Mouse (Mus musculus) embryonic fibroblast, embryonic 13.5 days (primary cell): ENCODE measurements at regions not wholly inside any gene's neighbourhood (a gene's known extent, or its start where the extent isn't known, plus 50 kb on each side); places are given as distances from the start of the nearest gene placed in this dataset.

Experiments used
- H3K27ac ChIP-seq: 2 replicates; pipeline ENCODE4 v1.5.1; 2012; ENCODE audit warnings: low read length, control low read depth, inconsistent platforms; ENCODE audit not compliant: insufficient read depth
- H3K4me1 ChIP-seq: 2 replicates; pipeline ENCODE4 v1.6.1; 2011; ENCODE audit warnings: low read length; ENCODE audit not compliant: control insufficient read depth, insufficient read depth
- H3K4me3 ChIP-seq: 2 replicates; pipeline ENCODE4 v1.5.1; 2011; ENCODE audit warnings: mild to moderate bottlenecking, control low read depth, low read length; ENCODE audit not compliant: insufficient read depth
- CTCF ChIP-seq: IDR thresholded peaks from 2 replicates; pipeline ENCODE4 v1.5.1; 2011; ENCODE audit warnings: mild to moderate bottlenecking, control low read depth, low read length, moderate library complexity, borderline replicate concordance; ENCODE audit not compliant: insufficient read depth
- POLR2A ChIP-seq: IDR thresholded peaks from 2 replicates; pipeline ENCODE4 v1.6.1; 2011; ENCODE audit warnings: low read depth, mild to moderate bottlenecking, control low read depth, low read length, moderate library complexity

DNA sequence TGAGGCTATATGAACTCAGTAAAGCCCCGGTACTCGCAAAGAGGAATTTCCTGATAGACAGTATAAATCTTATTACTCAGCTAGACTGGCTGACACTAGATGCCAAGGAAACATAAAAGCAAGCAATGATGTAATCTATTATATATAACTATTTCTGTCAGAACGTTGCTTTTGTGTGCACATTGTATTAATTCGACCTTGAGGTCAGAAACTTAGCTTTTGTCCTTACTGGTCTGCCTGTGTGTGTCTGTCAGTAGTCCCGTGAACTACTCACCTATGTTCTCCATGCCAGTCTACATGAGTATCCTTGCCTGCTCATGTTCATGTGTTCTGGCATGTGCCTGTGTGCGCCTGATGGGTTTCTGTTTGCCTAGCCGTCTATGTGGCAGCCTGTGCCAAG is 70.5 kb downstream of the Tmx1 start:
- Histone ChIP-seq H3K4me3 (no peak overlapping the region), H3K27ac (no peak overlapping the region; the same call in 1 of the 2 replicates), H3K4me1 (no peaks in the 10 kb centered on the region; the same call in 1 of the 2 replicates)
- TF ChIP-seq POLR2A: no peak

DNA sequence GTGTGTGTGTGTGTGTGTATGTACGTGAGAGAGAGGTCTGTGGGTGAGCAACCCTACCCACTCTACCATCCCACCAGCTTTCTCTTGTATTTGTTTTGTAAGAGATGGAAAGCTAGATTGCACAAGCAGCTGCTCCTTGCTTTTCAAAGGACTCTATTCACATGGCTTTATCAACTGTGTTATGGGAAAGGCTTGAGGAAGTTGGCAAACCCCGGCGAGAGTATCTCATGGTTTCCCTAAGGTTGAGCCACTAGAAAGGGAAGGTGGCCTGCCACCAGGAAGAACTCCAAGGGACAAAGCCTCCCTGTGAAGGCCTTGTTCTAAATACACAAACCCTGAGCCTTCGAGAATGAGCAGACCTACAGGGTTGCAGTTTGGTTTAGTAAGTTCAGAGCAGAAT is 71.8 kb downstream of the Tmx1 start:
- no peak for TF ChIP-seq CTCF
- no peak for TF ChIP-seq POLR2A
- H3K4me1 ChIP-seq: no peaks in the 10 kb centered on the region; the same call in 1 of the 2 replicates
- no peak overlapping the region for H3K4me3 ChIP-seq
- no peak overlapping the region for H3K27ac ChIP-seq

DNA sequence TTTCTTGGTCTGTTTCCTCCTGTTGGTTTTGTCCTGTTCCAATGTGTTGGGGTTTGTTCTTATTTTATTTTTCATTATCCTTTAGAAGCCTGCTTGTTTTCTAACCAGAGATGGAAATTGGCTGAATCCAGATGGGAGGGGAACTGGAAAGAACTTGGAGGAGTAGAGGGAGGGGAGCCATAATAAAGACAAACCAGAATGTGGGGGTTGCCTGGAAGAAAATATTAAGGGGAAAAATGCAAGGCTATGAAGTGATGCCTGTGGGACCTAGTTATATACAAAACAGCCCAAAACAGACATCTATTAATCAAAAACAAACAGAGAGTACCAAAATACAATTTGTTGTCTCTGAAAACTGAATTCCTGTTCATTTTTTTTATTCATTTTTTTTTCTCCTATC is 78.8 kb downstream of the Tmx1 start:
- H3K27ac ChIP-seq: peak overlapping the region; percentile 29; the same call in 1 of the 2 replicates
- H3K4me1 ChIP-seq: peaks cover 6% of the 10 kb centered on the region
- TF ChIP-seq POLR2A (no peak), CTCF (no peak)
- H3K4me3 ChIP-seq: no peak overlapping the region

DNA sequence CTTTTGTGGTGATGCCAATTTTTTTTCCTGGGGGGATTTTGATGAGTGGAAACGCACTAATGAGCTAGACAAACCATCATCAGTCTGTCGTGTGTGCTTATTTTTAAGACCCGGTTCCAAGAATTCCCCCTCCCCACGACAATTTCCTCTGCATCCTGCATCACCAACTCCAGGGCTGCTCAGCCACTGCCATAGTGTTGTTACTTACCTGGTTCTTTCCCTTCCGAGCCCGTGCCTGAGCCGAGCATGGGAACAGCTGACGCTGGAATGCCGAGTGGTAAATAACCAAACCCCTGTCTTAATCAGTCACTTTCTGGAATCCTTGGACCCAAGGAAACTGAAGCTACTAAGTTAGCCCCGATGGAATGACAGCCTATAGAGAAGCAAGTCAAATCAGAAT is 79.3 kb downstream of the Tmx1 start:
- TF ChIP-seq POLR2A (no peak), CTCF (no peak)
- Histone ChIP-seq H3K4me1 (peaks cover 6% of the 10 kb centered on the region), H3K4me3 (no peak overlapping the region), H3K27ac (peak overlapping the region; percentile 68)

DNA sequence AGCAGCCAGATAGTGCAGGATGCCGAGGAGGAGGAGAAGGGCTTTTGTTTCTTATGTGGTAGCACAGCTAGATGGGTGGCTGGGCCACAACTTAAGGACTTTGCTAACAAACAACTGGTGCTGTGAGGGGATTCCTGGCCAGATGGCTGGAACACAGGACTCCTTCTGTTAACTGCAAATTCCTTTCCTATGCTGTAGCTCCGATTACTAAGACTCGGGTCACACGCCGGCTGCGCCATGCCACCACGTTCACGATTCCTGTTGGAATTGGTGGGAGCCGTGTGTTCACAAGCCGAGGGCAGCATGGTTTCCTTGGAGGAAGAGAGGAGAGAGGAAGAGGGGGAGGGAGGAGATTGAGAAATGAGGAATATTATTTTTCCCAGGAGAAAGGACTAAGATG is 79.9 kb downstream of the Tmx1 start:
- TF ChIP-seq POLR2A (no peak), CTCF (no peak)
- Histone ChIP-seq H3K4me1 (peaks cover 6% of the 10 kb centered on the region), H3K4me3 (no peak overlapping the region), H3K27ac (peak overlapping the region; percentile 68)

DNA sequence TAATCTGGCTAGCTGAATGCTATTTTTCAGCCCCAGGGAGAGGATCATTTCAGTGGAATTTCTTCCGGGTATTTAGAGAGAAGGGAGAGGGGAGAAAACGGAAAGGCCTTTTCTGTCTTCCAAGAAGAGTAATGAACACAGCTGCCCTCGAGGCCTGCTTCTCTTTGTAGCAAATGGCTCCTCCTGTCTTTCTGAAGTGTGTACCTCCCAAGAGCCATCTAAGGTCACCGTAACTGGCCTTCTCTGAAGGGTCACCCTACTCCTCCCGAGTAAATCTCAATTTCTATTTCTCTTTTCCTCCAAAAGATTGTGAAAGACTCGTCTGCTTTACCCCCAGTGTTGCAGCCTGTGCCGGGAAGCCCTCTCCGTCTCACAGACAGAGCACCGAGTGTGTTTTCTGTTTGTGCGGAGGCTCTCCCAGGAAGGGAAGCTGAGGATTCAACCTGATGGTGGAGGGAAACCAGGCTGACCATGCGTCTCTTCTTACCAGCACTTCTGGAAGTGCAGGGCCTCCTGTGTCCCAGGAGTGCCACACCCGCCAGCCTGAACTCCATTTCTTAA is 80.6 kb downstream of the Tmx1 start:
- H3K4me1 ChIP-seq: peaks cover 6% of the 10 kb centered on the region
- no peak for TF ChIP-seq CTCF
- no peak for TF ChIP-seq POLR2A
- H3K4me3 ChIP-seq: no peak overlapping the region
- peak overlapping the region; percentile 68 for H3K27ac ChIP-seq

DNA sequence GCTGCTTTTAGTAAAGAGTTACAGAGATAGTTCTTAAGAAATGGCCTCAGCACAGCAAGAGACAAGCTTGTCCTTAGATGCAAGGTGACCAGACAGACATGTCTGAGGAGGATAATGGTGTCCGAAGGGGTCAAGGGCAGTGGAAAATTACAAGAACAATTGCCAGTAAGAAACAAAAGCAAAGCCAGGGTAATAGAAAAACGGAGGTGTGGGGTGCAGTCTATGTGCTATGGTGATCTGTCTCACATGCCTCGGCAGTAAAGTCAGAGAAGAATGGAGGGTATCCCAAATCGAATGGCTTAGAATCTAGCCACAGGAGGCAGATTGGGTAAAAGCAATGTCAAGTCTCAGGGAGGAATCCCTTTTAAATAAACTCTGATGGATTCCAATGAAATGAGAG is 86.2 kb downstream of the Tmx1 start:
- no peak overlapping the region for H3K27ac ChIP-seq
- TF ChIP-seq CTCF (no peak), POLR2A (no peak)
- peaks cover 4% of the 10 kb centered on the region for H3K4me1 ChIP-seq
- H3K4me3 ChIP-seq: no peak overlapping the region

DNA sequence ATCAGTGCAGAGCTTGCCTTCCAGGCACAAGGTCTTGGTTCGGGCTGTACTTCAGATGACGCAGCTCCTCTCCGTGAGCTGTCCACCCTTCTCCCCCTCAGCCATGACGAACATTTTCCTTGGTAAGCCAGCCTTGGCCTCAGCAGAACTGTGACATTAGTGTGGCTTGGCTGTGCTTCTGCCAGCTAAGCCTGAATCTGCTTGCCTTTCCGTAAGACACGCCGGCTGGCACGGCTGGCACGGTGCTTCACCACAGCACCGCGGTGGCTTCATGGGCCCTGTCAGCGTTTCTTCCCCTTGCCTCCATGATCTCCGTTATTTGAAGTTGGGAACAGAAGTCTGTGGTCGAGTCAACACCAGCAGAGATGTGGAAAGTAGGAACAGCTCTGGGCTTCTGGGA is 87.0 kb downstream of the Tmx1 start:
- H3K4me3 ChIP-seq: no peak overlapping the region
- TF ChIP-seq POLR2A (no peak), CTCF (no peak)
- H3K4me1 ChIP-seq: peaks cover 10% of the 10 kb centered on the region
- no peak overlapping the region for H3K27ac ChIP-seq

DNA sequence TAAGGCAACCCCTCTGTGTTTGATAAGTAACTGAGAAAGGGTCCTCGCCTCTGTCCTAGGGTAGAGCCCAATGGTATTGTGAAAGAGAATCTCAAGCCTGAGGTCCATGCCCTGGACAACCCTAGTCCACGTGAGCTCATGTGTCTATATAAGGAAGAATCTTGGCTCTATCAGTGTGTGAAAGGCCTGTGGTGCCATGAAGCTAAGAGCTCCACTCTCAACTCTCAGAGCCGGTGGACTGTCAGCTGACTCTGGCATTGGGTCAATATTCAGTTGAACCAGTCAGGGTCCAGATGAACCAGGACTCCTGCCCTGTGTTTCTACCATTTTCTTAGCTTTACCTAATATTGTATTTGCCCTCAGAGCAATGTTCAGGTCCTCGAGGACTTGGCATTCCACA is 88.5 kb downstream of the Tmx1 start:
- TF ChIP-seq CTCF (no peak), POLR2A (no peak)
- H3K4me3 ChIP-seq: no peak overlapping the region

DNA sequence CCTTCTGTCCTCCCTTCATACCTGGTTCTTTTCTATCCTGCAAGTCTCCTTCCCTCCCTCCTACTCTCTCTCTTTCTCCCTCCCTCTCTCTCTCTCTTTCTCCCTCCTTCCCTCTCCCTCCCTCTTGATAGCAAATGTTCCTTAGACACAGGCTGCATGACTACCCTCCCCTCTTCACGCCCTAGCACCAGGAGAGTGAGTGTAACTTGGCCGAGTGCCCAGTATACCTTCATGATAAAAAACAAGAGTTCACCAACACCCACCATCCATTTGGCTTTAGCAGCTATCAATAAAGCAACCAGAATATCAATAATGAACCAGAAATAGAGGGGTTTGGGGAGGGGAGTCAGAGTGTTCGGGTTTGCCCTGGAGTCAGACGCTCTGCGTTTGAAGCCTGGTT is 90.4 kb downstream of the Tmx1 start:
- H3K4me1 ChIP-seq: peaks cover 19% of the 10 kb centered on the region
- TF ChIP-seq POLR2A (no peak), CTCF (no peak)
- H3K27ac ChIP-seq: no peak overlapping the region
- H3K4me3 ChIP-seq: no peak overlapping the region

More for the DNA sequence above, 88.5 kb downstream of the Tmx1 start:
- H3K4me1 ChIP-seq: peaks cover 11% of the 10 kb centered on the region
- no peak overlapping the region for H3K27ac ChIP-seq

DNA sequence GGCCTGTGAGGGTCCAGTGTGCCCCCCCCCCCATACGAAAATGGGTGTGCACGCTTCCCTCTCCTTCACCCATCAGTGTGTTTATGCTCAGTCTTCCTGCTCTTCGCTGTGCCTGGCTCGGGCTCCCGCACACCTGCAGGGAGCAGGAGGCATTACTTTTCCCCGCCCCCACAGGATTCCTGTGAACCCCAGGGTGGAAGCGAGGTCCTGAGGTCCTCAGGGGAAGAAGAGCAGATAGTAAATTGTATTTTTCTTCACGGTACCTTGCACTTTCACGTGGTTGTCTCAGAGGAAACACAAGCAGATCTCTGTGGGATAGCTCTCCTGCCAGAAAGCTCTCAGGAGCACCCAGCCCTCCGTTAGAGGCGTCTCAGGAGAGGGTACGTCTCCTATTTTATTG is 91.4 kb downstream of the Tmx1 start:
- peaks cover 19% of the 10 kb centered on the region for H3K4me1 ChIP-seq
- H3K27ac ChIP-seq: peak overlapping the region; percentile 98
- no peak overlapping the region for H3K4me3 ChIP-seq
- TF ChIP-seq CTCF: no peak
